Mouse (Mus musculus): ENCODE results near the gene Arhgap42.

The Arhgap42 gene

GRCm38 (mm10) chr9:9144301-9145121 lies 94.4 kb downstream of the Arhgap42 start:
- no peak for DNase-seq (ENCODE audit: extremely low spot score, low read depth, low spot score)

- DNase-seq (ENCODE audit: extremely low spot score, low read depth, low spot score) = no peak
Observed at GRCm38 (mm10) chr9:9143102-9143501, 95.8 kb downstream of the Arhgap42 start.

- DNase-seq (ENCODE audit: extremely low spot score, low read depth, low spot score) = no peak
Observed at GRCm38 (mm10) chr9:9142561-9142960, 96.3 kb downstream of the Arhgap42 start.

GRCm38 (mm10) chr9:9142144-9142543 lies 96.8 kb downstream of the Arhgap42 start:
- DNase-seq (ENCODE audit: extremely low spot score, low read depth, low spot score) = no peak

GRCm38 (mm10) chr9:9128996-9129694 lies 109.8 kb downstream of the Arhgap42 start:
- DNase-seq (ENCODE audit: extremely low spot score, low read depth, low spot score) = no peak

- DNase-seq (ENCODE audit: extremely low spot score, low read depth, low spot score) = no peak
Observed at GRCm38 (mm10) chr9:9127041-9127755, 111.7 kb downstream of the Arhgap42 start.

GRCm38 (mm10) chr9:9124156-9124555 lies 114.7 kb downstream of the Arhgap42 start:
- no peak for DNase-seq (ENCODE audit: extremely low spot score, low read depth, low spot score)

GRCm38 (mm10) chr9:9114266-9114665 lies 124.6 kb downstream of the Arhgap42 start:
- DNase-seq (ENCODE audit: extremely low spot score, low read depth, low spot score) = no peak

GRCm38 (mm10) chr9:9113847-9114246 lies 125.1 kb downstream of the Arhgap42 start:
- no peak for DNase-seq (ENCODE audit: extremely low spot score, low read depth, low spot score)

- no peak for DNase-seq (ENCODE audit: extremely low spot score, low read depth, low spot score)
Observed at GRCm38 (mm10) chr9:9112921-9113320, 126.0 kb downstream of the Arhgap42 start.

- no peak for DNase-seq (ENCODE audit: extremely low spot score, low read depth, low spot score)
Observed at GRCm38 (mm10) chr9:9107697-9108096, 131.2 kb downstream of the Arhgap42 start.

GRCm38 (mm10) chr9:9104761-9105160 lies 134.1 kb downstream of the Arhgap42 start:
- no peak for DNase-seq (ENCODE audit: extremely low spot score, low read depth, low spot score)

- DNase-seq (ENCODE audit: extremely low spot score, low read depth, low spot score) = no peak
Observed at GRCm38 (mm10) chr9:9102158-9102514, 136.8 kb downstream of the Arhgap42 start.

- no peak for DNase-seq (ENCODE audit: extremely low spot score, low read depth, low spot score)
Observed at GRCm38 (mm10) chr9:9101482-9102157, 137.3 kb downstream of the Arhgap42 start.

GRCm38 (mm10) chr9:9101055-9101454 lies 137.8 kb downstream of the Arhgap42 start:
- no peak for DNase-seq (ENCODE audit: extremely low spot score, low read depth, low spot score)

- DNase-seq (ENCODE audit: extremely low spot score, low read depth, low spot score) = no peak
Observed at GRCm38 (mm10) chr9:9097835-9098234, 141.1 kb downstream of the Arhgap42 start.

- DNase-seq (ENCODE audit: extremely low spot score, low read depth, low spot score) = no peak
Observed at GRCm38 (mm10) chr9:9096761-9097160, 142.1 kb downstream of the Arhgap42 start.

GRCm38 (mm10) chr9:9093096-9093495 lies 145.8 kb downstream of the Arhgap42 start:
- DNase-seq (ENCODE audit: extremely low spot score, low read depth, low spot score) = peak; percentile 41

- no peak for DNase-seq (ENCODE audit: extremely low spot score, low read depth, low spot score)
Observed at GRCm38 (mm10) chr9:9083441-9083840, 155.5 kb downstream of the Arhgap42 start.

- no peak for DNase-seq (ENCODE audit: extremely low spot score, low read depth, low spot score)
Observed at GRCm38 (mm10) chr9:9052920-9053319, 186.0 kb downstream of the Arhgap42 start.

GRCm38 (mm10) chr9:9051184-9051583 lies 187.7 kb downstream of the Arhgap42 start:
- DNase-seq (ENCODE audit: extremely low spot score, low read depth, low spot score) = no peak

Measured in hindlimb bud, embryonic 11.5 days (tissue).